8 mouse cellular contexts compared by ENCODE assay signal in genomic region chr19:40332303-40332702, GRCm38 (mm10).
"Had no signal": no experiment of that assay in that cellular context is flagged by ENCODE, and none has a peak within 500 bp of the region (broad histone marks: within the 10 kb centered on the region; RNA-seq: fewer than 3 reads in every experiment).

No protein-coding gene starts in this region.

- H3K9ac ChIP-seq: liver, embryonic 15.5 days; midbrain, embryonic 13.5 days had no signal

- H3K4me3 ChIP-seq: left cerebral cortex, adult 2 months; limb, embryonic 10.5 days; liver, embryonic 15.5 days; midbrain, embryonic 13.5 days had no signal

- H3K4me1 ChIP-seq: limb, embryonic 10.5 days; liver, embryonic 15.5 days; midbrain, embryonic 13.5 days had no signal

- DNase-seq: lung, adult 2 months; right cerebral cortex, postnatal 25 days; thymus, postnatal 36 days had no signal

- H3K36me3 ChIP-seq: limb, embryonic 10.5 days had no signal

- H3K27ac ChIP-seq: left cerebral cortex, adult 2 months; limb, embryonic 10.5 days; liver, embryonic 15.5 days; midbrain, embryonic 13.5 days had no signal

- H3K27me3 ChIP-seq: liver, embryonic 15.5 days; midbrain, embryonic 13.5 days had no signal

- H3K9me3 ChIP-seq: limb, embryonic 10.5 days; liver, embryonic 15.5 days; midbrain, embryonic 13.5 days had no signal

- H3K4me2 ChIP-seq: liver, embryonic 11.5 days; liver, embryonic 15.5 days; midbrain, embryonic 13.5 days had no signal

- ATAC-seq: midbrain, embryonic 13.5 days had no signal
